Mouse (Mus musculus): Measurements from ENCODE around the gene Aff1. TPM values are rescaled to one million over a fixed set of nuclear protein-coding genes. Genes with fewer than 3 reads are reported as not detected.

The Aff1 gene
- total RNA-seq, 2 experiments from 2014 or later, result 40.6 to 45.9 TPM

DNA sequence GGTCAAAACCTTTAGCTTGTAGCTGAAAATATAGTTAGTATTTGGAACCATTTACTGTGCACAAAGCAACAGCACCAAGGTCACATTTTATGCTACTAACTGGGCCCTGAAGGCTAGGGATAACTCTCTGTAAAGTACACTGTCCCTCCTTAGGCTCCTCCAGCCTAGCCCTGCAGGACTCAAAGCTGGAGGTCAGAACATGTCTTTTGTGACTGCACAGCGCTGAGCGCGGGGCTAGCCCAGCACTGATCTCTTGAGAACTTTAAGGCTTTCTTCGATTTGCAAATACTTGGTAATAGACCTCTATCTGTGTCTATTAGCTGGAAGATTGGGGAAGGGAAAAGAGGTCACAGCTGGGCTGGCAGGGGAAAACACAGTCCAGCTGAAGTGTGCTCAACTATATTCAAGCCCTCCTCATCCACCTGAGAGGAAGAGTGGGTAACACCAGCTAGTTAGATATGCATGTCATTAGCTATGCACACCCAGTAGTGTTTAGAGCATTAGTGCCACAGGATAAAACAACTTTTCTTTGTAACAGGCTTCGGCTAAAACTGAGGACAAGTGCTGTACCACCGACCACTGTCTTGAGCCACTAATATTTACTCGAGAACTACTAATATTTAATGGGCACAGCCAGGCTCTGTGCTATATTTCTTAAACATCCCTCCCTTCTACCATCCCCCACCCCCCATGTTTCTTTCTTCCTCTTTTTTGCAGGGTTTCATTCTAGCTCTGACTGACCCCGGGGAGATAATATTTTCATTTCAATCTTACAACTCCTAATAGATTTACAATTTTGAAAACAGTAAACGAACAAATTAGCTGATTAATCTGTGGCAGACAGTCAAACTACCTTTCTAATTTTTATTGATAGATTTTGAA, 33.3 kb downstream of the Aff1 start:
- DNase-seq (ENCODE audit: low spot score), result no peak

DNA sequence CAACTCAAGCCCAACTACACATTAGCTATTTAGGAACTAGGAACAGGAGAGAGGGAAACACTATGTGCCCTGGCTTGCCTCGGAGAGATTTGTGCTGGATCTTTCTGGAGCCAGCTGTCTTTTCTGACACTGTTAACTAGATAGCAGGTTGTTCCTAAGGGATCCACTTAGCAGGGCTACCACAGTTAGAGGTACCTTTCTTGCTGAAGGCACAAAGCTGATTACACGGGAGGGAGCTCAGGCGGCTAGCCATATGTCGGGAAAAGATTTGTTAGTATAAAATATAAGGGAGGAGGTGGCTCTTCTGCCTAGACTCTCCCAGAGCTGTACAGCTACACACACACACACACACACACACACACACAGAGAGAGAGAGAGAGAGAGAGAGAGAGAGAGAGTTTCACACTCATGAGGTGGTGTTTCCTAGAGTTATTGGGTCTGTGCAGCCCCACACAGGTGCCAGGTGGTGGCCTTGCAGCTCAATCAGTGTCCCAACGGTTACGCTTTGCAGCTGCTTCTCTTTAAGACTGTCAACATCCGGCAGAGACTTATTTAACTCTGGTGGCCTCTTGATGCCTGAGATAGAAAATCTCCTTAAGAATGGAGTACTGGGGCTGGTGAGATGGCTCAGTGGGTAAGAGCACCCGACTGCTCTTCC, 34.2 kb downstream of the Aff1 start:
- no peak for DNase-seq (ENCODE audit: low spot score)

DNA sequence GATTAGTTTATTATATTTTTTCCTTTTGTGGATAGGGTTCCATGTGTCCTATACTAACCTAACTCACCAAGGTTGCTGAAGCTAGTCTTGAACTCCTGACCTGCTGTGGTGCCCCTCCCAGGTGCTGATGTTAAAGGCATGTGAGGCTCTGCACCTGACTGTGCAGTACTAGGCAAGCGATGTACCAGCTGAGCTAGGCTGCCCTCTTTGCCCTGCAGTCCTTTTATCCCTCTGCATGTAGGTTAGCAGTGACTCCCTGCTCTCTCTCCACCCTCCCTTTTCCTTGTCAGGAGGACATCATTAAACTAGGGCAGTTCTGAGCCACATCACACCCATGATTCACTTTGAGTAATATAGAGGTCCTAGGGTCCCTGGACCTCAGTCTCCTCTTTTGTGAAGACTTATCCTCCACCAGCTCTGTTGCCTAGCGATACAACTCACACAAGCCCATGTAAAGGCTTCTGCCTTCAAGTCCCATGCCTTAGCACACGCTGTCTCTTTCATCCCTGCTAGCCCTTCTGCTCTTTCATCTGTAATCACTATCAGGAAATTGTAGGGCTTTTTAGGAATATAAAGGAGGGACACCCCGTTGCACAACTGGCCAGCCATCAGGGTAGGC, 35.7 kb downstream of the Aff1 start:
- DNase-seq (ENCODE audit: low spot score), result no peak

DNA sequence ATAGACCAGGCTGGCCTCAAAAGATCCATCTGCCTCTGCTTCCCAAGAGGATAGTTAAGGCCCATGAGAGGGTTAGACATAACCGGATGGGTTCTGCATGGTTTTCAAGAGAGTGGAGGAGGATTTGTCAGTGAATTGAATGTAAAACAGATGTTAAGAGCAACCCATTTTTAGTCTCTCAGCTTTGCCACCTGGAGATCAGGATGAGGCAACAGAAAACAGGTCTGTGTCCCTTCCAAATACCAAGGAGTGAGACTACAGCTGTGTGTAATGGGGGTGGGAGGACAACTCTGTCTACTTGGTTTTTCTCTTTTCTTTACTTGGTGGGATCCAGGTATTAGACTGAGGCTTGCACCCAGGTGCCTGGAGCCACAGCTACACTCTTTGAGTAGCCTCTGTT, 37.1 kb downstream of the Aff1 start:
- DNase-seq (ENCODE audit: low spot score), result no peak

DNA sequence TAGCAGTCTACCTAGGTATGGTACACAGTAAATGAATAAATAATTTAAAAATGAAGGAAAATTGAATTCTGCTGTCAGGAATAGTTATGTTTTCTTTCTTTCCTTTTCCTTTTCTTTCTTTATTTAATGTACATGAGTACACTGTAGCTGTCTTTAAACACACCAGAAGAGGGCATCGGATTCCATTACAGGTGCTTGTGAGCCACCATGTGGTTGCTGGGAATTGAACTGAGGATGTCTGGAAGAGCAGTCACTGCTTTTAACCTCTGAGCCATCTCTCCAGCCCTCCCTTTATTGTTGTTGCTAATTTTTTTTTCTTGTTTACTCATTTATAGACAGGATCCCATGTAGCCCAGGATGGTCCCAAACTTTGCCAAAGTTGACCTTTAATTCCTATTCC, 38.0 kb downstream of the Aff1 start:
- DNase-seq (ENCODE audit: low spot score), result no peak

DNA sequence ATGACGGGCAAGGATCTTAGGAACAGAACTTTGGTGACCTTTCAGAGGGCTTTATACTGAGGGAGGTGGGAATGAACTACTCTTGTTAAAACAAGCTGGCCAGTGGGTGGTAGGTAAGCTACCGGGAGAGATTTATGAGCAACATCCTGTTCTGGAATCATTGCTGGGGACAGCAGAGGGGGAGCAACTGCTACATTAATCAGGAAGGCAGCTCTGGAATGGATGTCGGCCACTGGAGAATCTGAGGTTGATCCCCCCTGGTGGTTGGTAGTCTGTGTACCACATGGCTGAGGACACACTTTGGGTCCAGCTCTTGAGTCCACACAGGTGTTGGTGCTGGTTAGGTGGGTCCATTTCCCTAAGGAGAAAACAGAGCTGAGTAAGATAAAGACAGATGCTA, 38.6 kb downstream of the Aff1 start:
- DNase-seq (ENCODE audit: low spot score), result no peak

DNA sequence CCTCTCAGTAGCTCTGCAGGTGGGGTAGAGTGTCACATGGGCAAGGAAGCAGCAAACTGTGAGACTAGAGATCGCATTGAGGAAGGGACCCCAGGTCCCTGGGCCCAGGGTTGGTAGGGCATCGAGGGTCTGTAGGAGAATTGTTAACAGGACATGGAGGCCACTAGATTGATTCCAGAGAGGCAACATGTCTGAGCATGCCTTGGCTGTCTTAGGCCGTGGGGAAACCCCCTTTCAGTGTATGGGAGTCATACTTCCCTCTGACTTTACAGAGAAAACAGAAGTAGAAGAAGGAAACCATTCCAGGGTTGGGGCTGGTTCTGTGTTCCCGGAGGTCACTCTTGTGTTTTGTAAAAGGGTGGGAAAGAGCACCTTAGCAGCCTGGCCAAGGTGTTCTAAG, 40.4 kb downstream of the Aff1 start:
- DNase-seq (ENCODE audit: low spot score), result no peak

DNA sequence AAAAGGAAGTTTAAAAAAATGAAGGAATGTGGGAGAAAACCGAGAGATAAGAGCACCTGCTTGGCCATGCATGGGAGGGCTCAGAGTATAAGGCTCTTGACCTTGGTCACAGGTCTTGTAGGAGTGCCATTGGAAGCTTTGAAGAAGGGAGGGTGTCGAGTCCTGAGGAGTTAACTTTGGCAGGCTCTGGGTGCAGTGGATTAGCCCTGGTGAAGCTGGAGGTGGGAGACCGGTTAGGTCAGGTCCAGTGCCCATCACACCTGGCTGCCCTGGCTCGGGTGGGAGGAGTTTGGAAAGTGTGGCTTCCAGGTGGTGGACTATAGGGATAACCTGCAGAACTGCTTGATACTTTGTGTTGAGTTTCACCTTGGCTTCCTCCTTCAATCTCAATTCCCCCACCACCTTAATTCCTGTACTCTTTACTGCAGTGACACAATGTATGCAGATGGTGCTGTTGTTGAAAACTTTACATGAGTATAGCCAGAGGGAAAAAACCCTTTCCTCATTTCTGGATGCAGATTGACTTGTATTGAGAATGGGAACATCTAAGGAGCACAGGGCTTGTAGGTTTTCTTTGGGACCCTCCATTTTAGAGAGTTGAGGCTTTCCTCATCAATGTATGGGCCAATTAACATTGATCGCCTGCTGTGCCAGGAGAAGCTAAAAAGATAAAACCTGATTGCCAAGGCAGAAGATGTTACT, 43.4 kb downstream of the Aff1 start:
- no peak for DNase-seq (ENCODE audit: low spot score)

DNA sequence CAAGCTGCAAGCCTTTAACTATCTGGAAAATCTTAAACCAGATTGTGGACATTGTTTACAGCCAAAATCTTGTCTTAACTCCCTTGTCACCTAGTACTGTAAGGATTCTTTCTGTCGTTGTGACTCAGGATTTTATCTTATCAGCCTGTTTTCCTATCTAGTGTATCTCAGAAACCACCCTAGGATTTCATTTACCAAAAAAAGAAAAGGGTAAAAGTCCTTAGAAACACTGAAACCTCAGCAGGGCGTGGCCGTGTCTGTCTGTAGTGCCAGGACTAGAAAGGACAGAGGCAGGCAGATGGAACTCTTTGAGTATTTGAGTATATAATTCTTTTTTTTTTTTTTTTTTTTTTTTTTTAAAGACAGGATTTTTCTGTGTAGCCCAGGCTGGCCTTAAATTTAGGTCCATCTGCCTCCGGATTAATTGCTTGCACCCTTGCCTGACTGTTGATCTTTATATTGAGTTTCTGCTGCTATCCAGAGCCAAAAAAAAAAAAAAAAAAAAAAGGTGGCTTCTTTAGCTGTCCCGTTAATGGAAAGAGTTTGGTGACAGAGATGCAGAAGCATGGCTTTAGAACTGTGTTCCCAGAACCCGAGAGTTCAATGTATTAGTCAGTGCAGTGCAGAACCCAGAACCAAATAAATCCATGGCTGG, 44.5 kb downstream of the Aff1 start:
- DNase-seq (ENCODE audit: low spot score), result no peak

DNA sequence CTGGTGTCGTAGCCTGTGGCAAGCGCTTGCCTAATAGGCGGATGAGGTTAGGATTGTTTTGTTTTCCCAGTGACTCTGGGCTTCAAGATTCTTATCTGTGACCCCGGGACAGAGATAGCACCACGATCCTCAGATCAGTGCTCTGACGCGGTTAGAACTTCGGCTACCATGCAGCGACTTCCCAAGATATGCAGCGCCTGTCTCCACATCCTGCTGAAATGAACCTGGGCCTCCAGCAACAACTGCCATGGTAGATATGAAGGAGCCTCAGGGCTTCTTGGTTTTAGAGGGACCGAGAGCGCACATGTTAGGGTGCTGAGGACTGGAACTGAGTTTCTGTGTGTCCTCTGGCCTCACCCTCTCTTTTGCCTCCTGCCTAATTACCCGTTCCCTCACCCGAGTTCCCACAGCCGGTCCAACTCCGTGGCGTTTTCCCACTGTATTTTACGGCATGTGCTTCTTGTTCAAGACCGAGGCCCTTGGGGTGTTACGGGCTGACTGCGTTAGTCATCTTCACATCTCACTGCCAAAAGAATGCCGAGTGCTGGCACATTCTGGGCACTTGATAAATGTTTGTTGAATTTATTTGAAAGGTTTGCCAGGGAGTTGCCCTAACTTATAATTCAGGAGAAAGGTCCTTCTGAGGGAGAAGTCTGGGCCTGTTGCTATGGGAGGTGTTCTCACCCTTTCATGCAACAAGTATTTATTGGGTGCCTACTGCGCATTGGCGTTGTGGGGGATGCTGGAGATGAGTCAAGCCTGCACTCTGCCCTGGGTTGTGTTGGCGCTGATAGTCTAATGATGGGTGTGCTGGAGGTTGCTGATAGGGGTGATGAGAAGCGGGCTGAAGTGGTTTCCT, 45.3 kb downstream of the Aff1 start:
- no peak for DNase-seq (ENCODE audit: low spot score)

DNA sequence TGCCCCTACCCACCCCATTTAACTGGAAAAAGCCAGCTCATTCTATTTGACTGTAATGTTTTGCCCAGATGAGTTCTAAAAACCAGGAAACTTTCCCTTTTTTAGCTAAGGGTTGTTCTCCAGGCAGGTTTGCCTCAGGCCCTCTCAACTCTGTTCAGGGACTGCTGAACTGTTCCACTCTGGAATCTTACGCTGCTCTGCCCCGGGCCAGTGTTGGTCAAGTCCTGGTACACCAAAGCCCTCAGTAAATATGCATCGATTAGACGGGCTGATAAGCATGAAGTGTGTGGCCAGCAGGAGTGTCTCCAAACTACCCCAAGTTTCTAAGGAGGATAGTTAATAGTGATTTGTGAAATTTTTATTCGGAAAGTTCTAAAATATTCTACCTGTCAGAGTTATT, 46.3 kb downstream of the Aff1 start:
- DNase-seq (ENCODE audit: low spot score), result no peak

DNA sequence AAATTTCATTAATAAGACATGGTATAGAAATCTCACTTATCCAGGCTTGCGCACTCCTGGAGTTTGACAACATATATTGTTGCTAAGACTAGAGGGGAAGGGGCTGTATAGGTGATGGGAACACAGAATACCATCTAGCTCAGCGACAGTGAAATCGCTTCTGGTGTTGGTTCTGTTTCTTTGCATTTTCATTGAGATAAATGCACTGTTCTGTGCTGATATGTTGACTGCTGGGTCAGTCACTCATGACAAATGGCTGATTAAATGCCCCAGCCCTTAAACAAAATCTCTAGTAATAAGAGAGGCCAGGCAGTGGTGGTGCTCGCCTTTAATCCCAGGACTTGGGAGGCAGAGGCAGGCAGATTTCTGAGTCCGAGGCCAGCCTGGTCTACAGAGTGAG, 47.0 kb downstream of the Aff1 start:
- DNase-seq (ENCODE audit: low spot score), result no peak

DNA sequence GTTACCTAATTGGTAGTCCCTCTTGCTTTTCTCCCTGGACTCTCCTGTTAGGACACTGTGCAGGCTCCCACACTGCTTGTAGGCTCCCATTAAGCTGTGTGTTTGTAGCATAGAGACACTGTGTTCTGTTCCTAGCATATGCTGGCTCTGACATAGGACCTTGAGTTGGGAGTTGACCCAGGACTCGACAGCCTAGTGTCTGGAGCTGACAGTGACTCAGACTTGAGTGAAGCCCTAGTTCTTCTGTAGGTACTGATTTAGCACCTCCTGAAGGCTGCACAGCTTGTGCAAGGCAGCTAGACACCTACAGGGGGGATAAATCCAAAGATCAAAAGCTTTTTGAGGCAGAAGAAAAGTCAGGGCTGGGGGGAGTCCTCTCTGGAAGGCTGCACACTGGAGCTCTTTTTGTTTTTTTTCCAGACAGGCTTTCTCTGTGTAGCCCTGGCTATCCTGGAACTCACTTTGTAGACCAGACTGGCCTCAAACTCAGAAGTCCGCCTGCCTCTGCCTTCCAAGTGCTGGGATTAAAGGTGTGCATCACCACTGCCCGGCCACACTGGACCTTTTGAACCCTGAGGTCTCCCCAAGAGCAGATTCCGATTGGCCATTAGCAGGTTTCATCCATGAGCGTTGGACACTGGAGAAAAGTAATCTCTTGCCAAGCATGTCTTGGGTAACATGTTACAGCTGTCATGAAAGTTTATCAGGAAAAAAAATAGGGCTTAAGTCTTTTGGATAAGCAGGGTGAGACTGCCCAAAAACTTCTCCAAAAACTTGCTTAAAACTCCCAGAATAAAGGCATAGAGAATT, 48.1 kb downstream of the Aff1 start:
- no peak for DNase-seq (ENCODE audit: low spot score)

DNA sequence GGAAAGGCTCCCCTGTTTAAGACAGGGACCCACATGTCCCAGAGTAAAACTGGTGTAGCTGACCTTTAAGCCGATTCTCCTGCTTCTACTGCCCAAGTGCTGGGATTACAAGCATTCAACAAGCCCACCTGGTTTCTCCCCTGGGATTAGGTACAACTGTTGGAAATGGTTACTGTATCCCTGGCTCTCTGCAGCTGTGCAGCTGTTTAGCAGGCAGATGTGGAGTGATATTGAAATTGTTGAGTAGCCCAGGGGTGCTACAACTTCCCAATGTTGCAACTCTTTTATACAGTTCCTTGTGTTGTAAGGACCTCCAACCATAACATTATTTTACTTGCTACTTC, 48.7 kb downstream of the Aff1 start:
- DNase-seq (ENCODE audit: low spot score), result no peak

DNA sequence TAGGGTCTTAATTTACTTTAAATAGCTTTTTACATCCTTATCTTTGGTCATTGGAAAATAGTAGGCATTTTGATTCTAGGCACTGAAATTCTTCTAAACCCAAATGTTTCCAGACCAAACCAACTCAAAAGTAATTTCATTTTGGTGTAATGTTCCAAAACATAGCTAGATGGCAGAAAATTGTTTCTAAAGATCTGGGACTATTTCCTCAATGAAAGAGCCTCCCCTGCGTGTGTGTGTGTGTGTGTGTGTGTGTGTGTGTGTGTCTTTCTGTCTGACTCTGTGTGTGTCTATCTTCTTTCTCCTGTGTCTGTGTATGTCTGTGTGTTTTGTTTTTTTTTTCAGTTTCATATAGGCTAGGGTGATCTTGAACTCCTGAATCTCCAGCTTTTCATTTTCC, 49.3 kb downstream of the Aff1 start:
- DNase-seq (ENCODE audit: low spot score), result no peak

DNA sequence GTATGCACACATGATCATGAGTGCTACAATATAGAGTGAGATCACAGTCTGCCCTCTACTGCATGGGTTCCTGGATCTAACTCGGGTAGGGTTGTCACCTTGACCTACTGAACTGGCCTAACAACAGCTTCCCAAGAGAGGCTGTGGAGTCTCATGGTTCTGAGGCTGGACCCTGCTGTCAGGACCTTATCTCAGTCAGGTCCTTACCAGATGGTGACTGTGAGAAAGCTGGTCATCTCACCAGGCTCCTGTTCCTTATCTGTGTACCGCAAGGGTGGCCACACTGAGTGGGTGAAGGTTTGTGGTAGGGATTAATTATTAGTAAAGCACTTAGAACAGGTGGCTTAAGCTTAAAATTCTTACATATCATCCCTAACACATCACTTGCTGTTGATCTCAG, 49.8 kb downstream of the Aff1 start:
- no peak for DNase-seq (ENCODE audit: low spot score)

DNA sequence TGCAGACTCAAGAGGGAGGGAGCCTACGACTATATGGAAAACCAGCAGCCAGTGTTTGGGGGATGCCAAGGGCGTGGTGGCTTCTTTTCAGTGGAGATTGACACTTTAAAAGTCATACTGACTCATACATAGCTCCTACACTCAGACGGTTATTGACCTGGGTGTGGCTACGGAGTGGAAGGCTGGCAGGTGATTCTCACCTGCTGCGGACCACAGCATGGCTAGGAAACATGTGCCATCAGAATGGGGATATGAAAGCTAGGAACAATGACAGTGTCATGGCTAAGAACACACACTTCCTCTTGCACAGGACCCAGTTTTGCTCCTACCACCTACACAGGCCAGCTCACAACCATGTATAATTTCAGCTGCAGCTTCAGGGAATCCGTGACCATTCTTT, 52.4 kb downstream of the Aff1 start:
- DNase-seq (ENCODE audit: low spot score), result no peak

DNA sequence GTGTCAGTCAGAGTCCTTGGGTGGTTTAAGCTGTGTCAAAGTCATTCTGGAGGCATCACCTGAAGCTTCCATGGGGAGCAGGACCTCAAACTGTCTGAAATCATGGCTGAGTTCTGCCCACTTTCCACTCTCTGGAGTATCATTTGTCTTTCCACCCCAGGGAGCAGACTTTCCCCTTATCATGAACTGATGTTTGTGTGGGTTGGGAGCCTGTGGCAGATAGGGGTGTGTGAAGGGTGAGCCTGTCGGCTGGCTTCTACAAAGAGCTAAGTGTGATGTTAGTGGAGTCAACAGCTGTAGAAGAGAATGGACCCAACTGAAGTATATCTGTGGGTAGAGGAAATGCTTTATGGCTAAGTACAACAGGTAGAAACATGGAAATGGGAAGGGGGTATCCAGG, 53.5 kb downstream of the Aff1 start:
- DNase-seq (ENCODE audit: low spot score), result no peak

DNA sequence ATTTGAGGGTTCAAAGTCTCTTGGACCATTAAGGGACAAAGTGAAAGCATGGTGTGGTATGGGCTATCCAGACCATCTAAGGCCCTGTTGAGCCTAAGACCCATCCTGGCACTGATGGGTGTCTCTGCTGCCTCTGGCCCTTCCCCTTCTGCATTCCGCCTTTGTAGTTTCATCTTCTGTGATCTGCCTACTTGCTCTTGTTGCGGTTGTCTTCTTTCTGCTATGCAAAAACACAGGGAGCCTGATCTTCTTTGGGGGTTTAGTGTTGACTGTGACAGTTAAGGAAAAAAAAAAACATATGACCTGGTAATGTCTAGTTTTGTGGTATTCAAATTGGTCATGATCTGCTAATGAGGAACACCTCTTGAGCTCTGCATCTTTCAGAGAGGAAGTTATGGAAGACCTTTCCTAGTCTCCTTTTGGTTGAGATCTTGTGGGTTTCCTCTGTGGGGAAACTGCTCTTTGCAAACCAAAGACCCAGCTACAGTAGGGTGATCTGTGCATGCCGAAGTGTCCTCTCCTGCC, 54.4 kb downstream of the Aff1 start:
- no peak for DNase-seq (ENCODE audit: low spot score)

DNA sequence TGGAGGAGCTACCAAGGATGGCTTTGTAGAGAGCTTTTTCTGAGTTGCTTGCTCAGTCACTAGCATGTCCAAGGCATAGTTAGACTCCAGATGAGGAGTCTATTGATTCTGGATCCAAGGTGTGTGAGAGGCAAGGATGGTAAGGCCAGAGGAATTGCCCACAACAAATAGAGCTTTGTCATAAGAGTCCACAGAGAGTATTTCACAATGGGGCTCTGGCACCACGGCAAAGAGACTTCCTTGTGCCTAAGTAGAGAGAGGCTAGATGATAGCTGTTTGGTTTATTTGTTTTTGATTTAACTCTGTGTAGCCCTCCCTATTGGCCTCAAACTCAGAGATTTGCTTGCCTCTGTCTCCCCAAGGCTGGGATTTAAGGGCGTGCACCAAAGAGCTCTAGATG, 54.9 kb downstream of the Aff1 start:
- no peak for DNase-seq (ENCODE audit: low spot score)

Data from gastrocnemius, adult 18-20 months (tissue).